Mouse (Mus musculus) embryonic facial prominence, embryonic 11.5 days (tissue): Measurements from ENCODE around the gene Pdhb. TPM values are rescaled to one million over a fixed set of nuclear protein-coding genes. Genes with fewer than 3 reads are reported as not detected.

Experiments
- ATAC-seq: fragments of 200-750 bp; cut with Nextera tagmentation; replicated peaks from 2 replicates; pipeline ENCODE4 v1.8.0; 2017; ENCODE audit warnings: low read depth; ENCODE audit not compliant: insufficient number of reproducible peaks, low FRiP score, low TSS enrichment
- DNase-seq: peaks from one replicate; pipeline ENCODE4 v3.0.0-alpha.2; 2015; ENCODE audit warnings: low spot score
- H3K27ac ChIP-seq: fragments of 300-500 bp; sonication (generic); replicated peaks from 2 replicates; pipeline ENCODE4 v1.5.1; 2014; ENCODE audit warnings: mild to moderate bottlenecking, low read depth, low read length, control low read depth
- H3K27me3 ChIP-seq: fragments of 300-500 bp; sonication (generic); 2 replicates; pipeline ENCODE4 v1.6.1; 2014; ENCODE audit warnings: mild to moderate bottlenecking, low read length, moderate library complexity, mixed read lengths; ENCODE audit not compliant: control insufficient read depth, insufficient read depth
- H3K36me3 ChIP-seq: fragments of 300-500 bp; sonication (generic); replicated peaks from 2 replicates; pipeline ENCODE4 v1.6.1; 2014; ENCODE audit warnings: low read depth, mild to moderate bottlenecking, low read length, moderate library complexity, mixed read lengths; ENCODE audit not compliant: control insufficient read depth, insufficient read depth
- H3K4me1 ChIP-seq: fragments of 300-500 bp; sonication (generic); 2 replicates; pipeline ENCODE4 v1.6.1; 2014; ENCODE audit warnings: low read length, mixed read lengths; ENCODE audit not compliant: control insufficient read depth, insufficient read depth
- H3K4me2 ChIP-seq: fragments of 300-500 bp; sonication (generic); 2 replicates; pipeline ENCODE4 v1.6.1; 2014; ENCODE audit warnings: low read depth, mild to moderate bottlenecking, control low read depth, low read length, moderate library complexity
- H3K4me3 ChIP-seq: fragments of 300-500 bp; sonication (generic); 2 replicates; pipeline ENCODE4 v1.5.1; 2014; ENCODE audit warnings: low read depth, low read length, control low read depth
- H3K9ac ChIP-seq: fragments of 300-500 bp; sonication (generic); replicated peaks from 2 replicates; pipeline ENCODE4 v1.6.1; 2014; ENCODE audit warnings: mild to moderate bottlenecking, control low read depth, low read length
- H3K9me3 ChIP-seq: fragments of 300-500 bp; sonication (generic); replicated peaks from 2 replicates; pipeline ENCODE4 v1.6.1; 2016; ENCODE audit warnings: mild to moderate bottlenecking, low read length, inconsistent platforms, mixed read lengths; ENCODE audit not compliant: control insufficient read depth
- WGBS: fragments of 180-500 bp; shearing (Covaris S2); extraction: QIAGEN DNeasy Blood & Tissue Kit; methylation state at CpG from one replicate; pipeline ENCODE4 v1.1.7; 2014; 5-methylcytosine and 5-hydroxymethylcytosine counted together
- polyA plus RNA-seq: library from polyadenylated mRNA; unstranded; fragments of >200 nt; fragmentation: Nextera tagmentation; extraction: Ambion mirVana; gene quantifications from 2 replicates; pipeline ENCODE4 v1.2.1, GENCODE M21; 2014

Gene Pdhb
- polyA plus RNA-seq, 1 experiment from 2014 or later = 229 TPM

DNA sequence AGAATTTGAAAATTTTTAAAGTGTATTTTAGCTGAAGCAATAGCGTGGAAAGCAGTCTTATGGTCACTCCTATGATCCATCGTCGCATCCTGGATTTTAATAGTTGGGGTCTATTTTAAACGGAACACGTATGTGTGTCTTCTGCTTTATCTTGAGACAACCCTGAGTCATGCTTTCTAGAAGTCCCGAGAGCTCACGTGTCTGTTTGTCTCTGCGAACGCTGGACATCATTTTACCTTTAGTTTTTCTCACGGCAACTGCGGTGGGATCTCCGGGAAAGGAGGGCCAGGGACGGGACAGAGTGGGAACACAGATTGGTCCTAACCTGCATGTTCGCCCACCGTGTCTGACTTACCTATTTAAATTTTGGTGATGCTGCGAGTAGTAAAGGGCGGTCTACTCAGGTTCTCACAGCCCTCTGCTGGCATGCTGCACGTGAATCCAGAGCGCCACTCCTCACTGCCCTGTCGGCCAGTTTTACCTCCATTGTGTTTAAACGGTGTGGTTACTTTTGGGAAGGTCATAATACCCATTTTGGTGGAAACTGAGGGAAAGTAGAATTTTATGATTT, 42.5 kb upstream of the Pdhb start:
- H3K9ac ChIP-seq = no peak overlapping the region
- H3K27ac ChIP-seq = no peak overlapping the region
- peaks cover 4% of the 10 kb centered on the region; the same call in 1 of the 2 replicates for H3K4me1 ChIP-seq

DNA sequence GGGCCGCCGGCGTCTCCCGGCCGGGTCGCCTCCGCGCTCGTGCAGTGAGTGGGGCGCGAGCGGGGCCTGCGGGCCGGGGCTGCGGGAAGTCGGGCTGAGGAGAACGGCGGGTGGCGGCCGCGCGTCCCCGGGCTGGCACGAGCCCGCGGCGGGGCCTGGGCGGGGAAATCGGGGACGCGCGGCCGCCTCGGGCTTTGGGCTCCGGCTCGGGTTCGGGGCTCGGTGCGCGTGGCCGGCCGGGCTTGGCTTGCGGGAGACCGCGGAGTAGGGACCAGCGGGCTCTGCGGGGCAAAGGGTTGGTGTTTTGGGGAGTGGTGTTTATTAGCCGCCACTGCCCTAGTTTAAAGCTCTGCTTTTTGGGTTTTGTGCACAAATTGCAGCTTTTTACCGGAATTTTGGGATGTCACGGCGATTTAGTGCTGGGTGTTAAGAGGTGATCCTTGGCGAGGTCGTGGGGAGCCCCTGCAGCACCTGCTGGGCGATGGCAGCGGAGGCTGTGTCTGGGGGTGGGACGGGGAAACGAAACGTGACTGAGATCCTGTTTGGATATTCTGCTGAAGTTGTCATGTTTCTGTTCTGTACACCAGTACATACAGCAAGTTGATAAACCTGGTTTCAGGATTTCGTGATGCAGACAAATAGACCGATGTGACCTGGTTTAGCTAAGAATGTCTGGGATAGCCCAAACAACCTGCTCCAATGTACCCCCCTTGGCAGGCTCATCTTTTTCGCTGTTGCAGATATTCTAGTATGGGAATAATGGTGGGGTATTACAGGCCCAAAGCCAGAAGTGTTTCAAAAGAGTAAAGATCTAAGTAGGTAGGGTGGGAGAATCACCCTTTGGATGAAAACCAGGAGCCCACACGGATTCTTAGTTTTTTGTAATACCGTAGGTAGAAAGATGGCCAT, 41.7 kb upstream of the Pdhb start:
- peak overlapping the region; percentile 89 for H3K9ac ChIP-seq
- 2% methylated on average over 29 of the region's 63 CpGs for WGBS
- H3K9me3 ChIP-seq = no peaks in the 10 kb centered on the region
- peak overlapping the region; percentile 86 for H3K4me2 ChIP-seq
- H3K36me3 ChIP-seq = no peaks in the 10 kb centered on the region
- H3K27me3 ChIP-seq = no peaks in the 10 kb centered on the region
- H3K4me3 ChIP-seq = peak overlapping the region; percentile 66
- peak overlapping the region; percentile 56; the same call in 1 of the 2 replicates for H3K27ac ChIP-seq
- H3K4me1 ChIP-seq = peaks cover 4% of the 10 kb centered on the region; the same call in 1 of the 2 replicates
- peak; percentile 74 for ATAC-seq
- DNase-seq = peak; percentile 73

More for the DNA sequence above, 42.5 kb upstream of the Pdhb start:
- DNase-seq (peak; percentile 34), ATAC-seq (no peak)
- peak overlapping the region; percentile 86 for H3K4me2 ChIP-seq
- no peaks in the 10 kb centered on the region for H3K27me3 ChIP-seq
- H3K4me3 ChIP-seq = peak overlapping the region; percentile 15; the same call in 1 of the 2 replicates
- H3K36me3 ChIP-seq = no peaks in the 10 kb centered on the region
- WGBS = 14% methylated on average over 21 of the region's 21 CpGs
- H3K9me3 ChIP-seq = no peaks in the 10 kb centered on the region

DNA sequence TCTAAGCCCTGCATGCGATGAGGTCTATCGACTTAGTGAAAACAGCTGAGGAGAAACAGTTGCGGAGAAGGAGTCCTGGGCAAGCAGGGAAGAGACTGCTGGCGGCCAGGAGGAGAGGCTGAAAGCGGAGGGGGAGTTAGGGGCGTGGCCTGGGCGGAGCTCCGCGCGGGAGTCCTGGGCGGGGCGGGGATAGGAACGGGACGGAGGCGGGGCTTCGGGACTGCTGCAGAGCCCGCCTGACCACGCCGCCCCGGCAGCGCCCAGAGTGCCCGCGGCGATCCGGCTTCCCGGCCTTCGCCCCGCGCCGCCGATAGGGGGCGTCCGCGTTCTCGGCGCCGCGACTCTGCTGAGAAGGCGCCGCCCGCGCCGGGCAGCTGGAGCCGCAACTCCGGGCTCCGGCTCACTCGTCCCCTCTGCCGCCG, 41.0 kb upstream of the Pdhb start, which contains the start of gene Kctd6:
Gene Kctd6, plus strand, starts transcription at position 338 of the 422 bp plus-strand sequence.
- ATAC-seq = peak; percentile 95
- Histone ChIP-seq H3K4me3 (peak within 1 kb of the TSS; percentile 66), H3K36me3 (no peaks in the 10 kb centered on the region), H3K4me2 (peak within 1 kb of the TSS; percentile 86), H3K9me3 (no peaks in the 10 kb centered on the region), H3K4me1 (peaks cover 4% of the 10 kb centered on the region; the same call in 1 of the 2 replicates), H3K9ac (peak within 1 kb of the TSS; percentile 89), H3K27ac (peak within 1 kb of the TSS; percentile 56; the same call in 1 of the 2 replicates), H3K27me3 (no peaks in the 10 kb centered on the region)
- under 1% methylated on average over 32 of the region's 49 CpGs for WGBS
- peak; percentile 97 for DNase-seq

DNA sequence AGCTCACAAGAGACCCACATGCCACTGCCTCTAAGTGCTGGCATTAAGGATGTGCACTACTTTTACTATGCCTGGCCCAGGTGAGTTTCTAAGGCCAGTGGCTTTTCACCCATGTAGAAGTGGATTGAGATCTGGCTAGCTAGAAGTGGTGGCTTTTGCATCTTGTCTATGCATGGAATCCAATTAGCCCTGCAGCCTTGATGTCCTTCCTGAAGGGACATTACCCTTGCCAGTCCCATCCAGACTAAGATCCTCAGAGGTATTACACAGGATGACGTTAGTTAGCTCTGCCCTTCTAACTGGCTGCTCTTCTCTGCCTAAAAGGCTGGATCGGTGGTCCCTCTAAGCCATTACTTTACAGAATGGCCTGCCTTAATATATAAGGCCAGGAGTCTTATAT, 40.2 kb upstream of the Pdhb start:
- DNase-seq = no peak
- H3K4me2 ChIP-seq = no peak overlapping the region
- 76% methylated on average over 2 of the region's 2 CpGs for WGBS
- H3K27ac ChIP-seq = no peak overlapping the region
- H3K36me3 ChIP-seq = no peaks in the 10 kb centered on the region
- no peak overlapping the region for H3K9ac ChIP-seq
- H3K9me3 ChIP-seq = no peaks in the 10 kb centered on the region
- H3K4me3 ChIP-seq = no peak overlapping the region
- no peak for ATAC-seq
- no peaks in the 10 kb centered on the region for H3K4me1 ChIP-seq
- H3K27me3 ChIP-seq = no peaks in the 10 kb centered on the region

DNA sequence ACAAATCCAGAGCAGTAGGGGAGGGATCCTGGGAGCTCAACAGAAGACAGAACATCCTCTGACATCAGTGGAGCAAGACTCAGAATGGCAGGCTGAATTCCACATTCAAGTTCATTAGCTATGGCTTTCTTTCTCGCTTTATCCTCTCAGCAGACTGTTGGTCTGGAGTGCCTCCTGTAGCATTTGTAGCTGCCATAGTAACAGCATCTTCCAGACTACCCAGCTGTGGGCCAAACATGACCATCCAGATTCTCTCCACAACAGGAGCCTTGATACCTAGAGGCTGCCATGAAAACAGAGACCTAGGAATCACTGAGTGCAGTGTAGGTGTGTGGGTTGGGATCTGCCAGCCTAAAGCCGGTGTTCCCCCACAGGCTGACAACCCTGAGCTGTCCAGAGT, 37.1 kb upstream of the Pdhb start:
- H3K27me3 ChIP-seq = no peaks in the 10 kb centered on the region
- no peaks in the 10 kb centered on the region for H3K36me3 ChIP-seq
- ATAC-seq (no peak), DNase-seq (no peak)
- no peak overlapping the region for H3K9ac ChIP-seq
- H3K9me3 ChIP-seq = no peaks in the 10 kb centered on the region
- H3K27ac ChIP-seq = no peak overlapping the region
- H3K4me2 ChIP-seq = no peak overlapping the region
- WGBS = 90% methylated on average over 2 of the region's 2 CpGs
- H3K4me1 ChIP-seq = no peaks in the 10 kb centered on the region
- H3K4me3 ChIP-seq = no peak overlapping the region

DNA sequence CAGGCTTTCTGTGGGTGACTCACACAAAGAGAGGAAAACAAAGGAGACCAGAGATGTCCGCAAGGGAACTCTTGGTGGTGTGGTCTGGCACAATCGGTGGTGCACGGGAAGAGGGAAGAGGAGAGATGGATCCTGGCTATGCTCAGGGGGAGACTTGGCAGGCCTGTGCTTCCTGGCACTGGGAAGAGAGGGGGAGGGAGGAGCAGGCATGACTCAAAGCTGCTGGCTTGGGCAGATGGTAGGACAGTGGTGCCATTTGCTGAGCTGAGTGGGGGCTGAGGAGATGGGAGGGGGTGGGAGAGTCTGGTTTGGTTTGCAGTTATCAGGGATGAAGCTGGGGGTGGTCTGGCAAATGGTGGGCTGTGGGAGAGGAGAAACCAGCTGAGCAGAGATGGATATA, 36.1 kb upstream of the Pdhb start:
- 85% methylated on average over 3 of the region's 3 CpGs for WGBS

DNA sequence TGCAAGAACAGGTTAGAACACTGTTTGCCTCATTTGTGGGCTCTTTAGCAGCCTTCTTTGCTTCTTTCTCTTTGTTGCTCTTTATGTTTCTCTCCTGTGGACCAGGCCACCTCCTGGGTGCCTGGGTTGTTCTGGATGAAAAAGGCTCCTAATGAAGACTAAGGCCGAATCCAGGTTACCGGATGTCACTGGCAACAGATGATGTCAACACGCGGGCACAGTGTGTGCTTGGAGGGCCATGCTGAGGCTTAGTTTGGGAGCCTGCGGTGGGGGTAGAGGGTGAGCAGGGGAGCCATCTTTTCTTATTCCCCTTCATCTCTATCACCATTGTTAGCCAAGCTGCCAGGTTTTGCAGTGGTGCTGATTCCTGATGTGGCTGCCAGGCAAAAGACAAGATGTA, 34.7 kb upstream of the Pdhb start:
- Histone ChIP-seq H3K27me3 (no peaks in the 10 kb centered on the region), H3K9me3 (no peaks in the 10 kb centered on the region), H3K36me3 (no peaks in the 10 kb centered on the region), H3K4me2 (no peak overlapping the region), H3K27ac (no peak overlapping the region), H3K9ac (no peak overlapping the region), H3K4me3 (no peak overlapping the region), H3K4me1 (no peaks in the 10 kb centered on the region)
- DNase-seq (no peak), ATAC-seq (no peak)
- 67% methylated on average over 5 of the region's 5 CpGs for WGBS

More for the DNA sequence above, 36.1 kb upstream of the Pdhb start:
- H3K9ac ChIP-seq = no peak overlapping the region
- H3K27me3 ChIP-seq = no peaks in the 10 kb centered on the region
- H3K27ac ChIP-seq = no peak overlapping the region
- no peaks in the 10 kb centered on the region for H3K4me1 ChIP-seq
- H3K4me3 ChIP-seq = no peak overlapping the region
- H3K9me3 ChIP-seq = no peaks in the 10 kb centered on the region
- DNase-seq (no peak), ATAC-seq (no peak)
- H3K36me3 ChIP-seq = no peaks in the 10 kb centered on the region
- H3K4me2 ChIP-seq = no peak overlapping the region

DNA sequence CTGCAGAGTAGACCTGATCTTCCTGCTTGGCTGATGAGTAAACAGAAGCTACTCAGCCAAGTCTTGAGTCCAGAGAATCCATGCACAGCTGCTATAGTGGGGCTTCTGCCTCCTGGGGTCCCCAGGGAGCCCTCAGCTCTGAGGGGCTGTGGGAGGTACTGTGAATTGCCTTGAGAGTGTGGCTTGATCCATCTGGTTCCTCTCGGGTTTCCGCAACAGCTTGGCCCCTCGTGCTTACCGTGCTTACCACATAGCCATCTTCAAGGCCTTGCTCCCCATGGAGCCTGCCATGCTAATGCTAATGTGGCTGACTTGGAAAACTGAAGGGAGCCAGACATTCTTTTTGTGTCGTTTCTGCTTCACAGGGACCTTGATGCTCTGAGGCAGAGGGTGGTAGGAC, 34.3 kb upstream of the Pdhb start:
- peak; percentile 85 for ATAC-seq
- no peaks in the 10 kb centered on the region for H3K36me3 ChIP-seq
- H3K9ac ChIP-seq = no peak overlapping the region
- no peaks in the 10 kb centered on the region for H3K9me3 ChIP-seq
- peak; percentile 39 for DNase-seq
- no peak overlapping the region for H3K4me3 ChIP-seq
- 24% methylated on average over 5 of the region's 5 CpGs for WGBS
- H3K4me1 ChIP-seq = no peaks in the 10 kb centered on the region
- no peak overlapping the region for H3K27ac ChIP-seq
- no peak overlapping the region for H3K4me2 ChIP-seq
- H3K27me3 ChIP-seq = no peaks in the 10 kb centered on the region
